In genomic region chr16:5131251-5131922, GRCm38 (mm10) we compare ENCODE assay signal across 8 mouse cellular contexts. TPM values are rescaled to one million over a fixed set of nuclear protein-coding genes. Genes with fewer than 3 reads are reported as not detected.
DNase-seq lines count a peak whose midpoint lies in the region; ATAC-seq and TF ChIP-seq lines count a peak whose summit lies in the region.

No protein-coding gene starts in this region.

- intact Hi-C loops in gastrocnemius, postnatal 14 days (cut with DNase I; ENCODE audit: low total_unique reads): no loop called here

- H3K36me3 ChIP-seq in thymus, adult 2 months (ENCODE audit: control insufficient read depth, insufficient read depth, low read length): no peaks in the 10 kb centered on the region
- H3K36me3 ChIP-seq in limb, embryonic 14.5 days (ENCODE audit: control insufficient read depth, insufficient read depth, low read length): no peaks in the 10 kb centered on the region
- H3K36me3 ChIP-seq in stomach, embryonic 15.5 days: no peaks in the 10 kb centered on the region

- no peaks in the 10 kb centered on the region for H3K4me1 ChIP-seq in thymus, adult 2 months (replicated peaks; ENCODE audit: control insufficient read depth, insufficient read depth, low read length)
- H3K4me1 ChIP-seq in limb, embryonic 14.5 days (ENCODE audit: control insufficient read depth, insufficient read depth, low read length): peaks cover 5% of the 10 kb centered on the region; the same call in 1 of the 2 replicates
- peaks cover 33% of the 10 kb centered on the region for H3K4me1 ChIP-seq in stomach, embryonic 15.5 days

- no peaks in the 10 kb centered on the region for H3K9me3 ChIP-seq in limb, embryonic 14.5 days (ENCODE audit: control insufficient read depth, low read length)
- H3K9me3 ChIP-seq in stomach, embryonic 15.5 days: no peaks in the 10 kb centered on the region

- H3K4me3 ChIP-seq in thymus, adult 2 months (ENCODE audit: control insufficient read depth, insufficient read depth, low read length): 0 out of 2 replicates have a peak overlapping the region, but pooled peaks have one; percentile 1
- peak overlapping the region; percentile 41; the same call in 1 of the 2 replicates for H3K4me3 ChIP-seq in limb, embryonic 14.5 days (replicated peaks; ENCODE audit: low read length)
- peak overlapping the region; percentile 50 for H3K4me3 ChIP-seq in stomach, embryonic 15.5 days (replicated peaks)

- peak overlapping the region; percentile 58; the same call in 1 of the 2 replicates for H3K4me2 ChIP-seq in limb, embryonic 14.5 days (replicated peaks; ENCODE audit: low read depth, low read length, severe bottlenecking)
- H3K4me2 ChIP-seq in stomach, embryonic 15.5 days: peak overlapping the region; percentile 63

- no peak for TF ChIP-seq CTCF in thymus, adult 2 months (IDR thresholded peaks at IDR 0.05; ENCODE audit: borderline replicate concordance, control insufficient read depth, extremely low read depth, insufficient read depth, low read length, poor library complexity)

- DNase-seq in gastrocnemius, postnatal 25 days: peak; percentile 34
- no peak for DNase-seq in gastrocnemius, postnatal 14 days
- no peak for DNase-seq in thymus, adult 2 months
- DNase-seq in thymus, postnatal 4 days: no peak
- no peak for DNase-seq in limb, embryonic 14.5 days (ENCODE audit: low spot score)
- no peak for DNase-seq in embryo, embryonic 11 days
- no peak for DNase-seq in frontal cortex, postnatal 25 days (ENCODE audit: low spot score in 2 of 2)

- ATAC-seq in limb, embryonic 14.5 days (ENCODE audit: low FRiP score, low read depth): no peak
- no peak for ATAC-seq in stomach, embryonic 15.5 days (ENCODE audit: insufficient read depth, low FRiP score, low read depth)

- 8% methylated on average over 25 of the region's 25 CpGs for WGBS in thymus, adult 2 months
- 6% methylated on average over 25 of the region's 25 CpGs for WGBS in limb, embryonic 14.5 days
- 4% methylated on average over 25 of the region's 25 CpGs for WGBS in stomach, embryonic 15.5 days

- no peak for TF ChIP-seq POLR2A in thymus, adult 2 months (IDR thresholded peaks at IDR 0.05; ENCODE audit: control insufficient read depth, extremely low read depth, insufficient read depth, low read length, poor library complexity)
- no peak for TF ChIP-seq POLR2A in limb, embryonic 14.5 days (IDR thresholded peaks at IDR 0.05; ENCODE audit: borderline replicate concordance, extremely low read depth, insufficient read depth, insufficient read length)

- H3K9ac ChIP-seq in limb, embryonic 14.5 days (ENCODE audit: low read depth, low read length, severe bottlenecking): no peak overlapping the region
- H3K9ac ChIP-seq in stomach, embryonic 15.5 days: 0 out of 2 replicates have a peak overlapping the region, but pooled peaks have one; percentile 16

- peaks cover 10% of the 10 kb centered on the region; the same call in 1 of the 2 replicates for H3K27me3 ChIP-seq in thymus, adult 2 months (ENCODE audit: control insufficient read depth, insufficient read depth, low read length)
- peaks cover 46% of the 10 kb centered on the region for H3K27me3 ChIP-seq in limb, embryonic 14.5 days (ENCODE audit: control insufficient read depth, insufficient read depth, low read length)
- peaks cover 35% of the 10 kb centered on the region for H3K27me3 ChIP-seq in stomach, embryonic 15.5 days (replicated peaks)

- no peak overlapping the region for H3K27ac ChIP-seq in thymus, adult 2 months (ENCODE audit: control insufficient read depth, insufficient read depth, low read length)
- no peak overlapping the region for H3K27ac ChIP-seq in limb, embryonic 14.5 days (replicated peaks; ENCODE audit: low read depth, low read length)
- H3K27ac ChIP-seq in stomach, embryonic 15.5 days: peak overlapping the region; percentile 51; the same call in 1 of the 2 replicates

RNA-seq across cellular contexts. Expression of gene Ppl, which starts 0.8 kb away (rescaled TPM):
- 1 to 10 TPM in 1 of 2 experiments, under 1 TPM in 1; 0.77 to 2.2 TPM for total RNA-seq in gastrocnemius, postnatal 25 days (2021)
- under 1 TPM; 0.27 to 0.43 TPM for total RNA-seq in gastrocnemius, postnatal 14 days (2021)
- polyA plus RNA-seq in thymus, adult 2 months (2012; rRNA removed): 1.0 and 1.3 TPM in 2 replicates
- polyA plus RNA-seq in limb, embryonic 14.5 days (2012; rRNA removed): 8.9 and 15.6 TPM in 2 replicates
- polyA plus RNA-seq in limb, embryonic 14.5 days (2014; fragmentation: Nextera tagmentation; extraction: Ambion mirVana): 23.5 and 33.7 TPM in 2 replicates
- 15.5 and 28.2 TPM in 2 replicates for polyA plus RNA-seq in stomach, embryonic 15.5 days (2015; fragmentation: Nextera tagmentation; extraction: Ambion mirVana)

RNA-seq across cellular contexts. Expression of gene Sec14l5, which starts 15.5 kb away (rescaled TPM):
- 10 to 100 TPM; 11.4 to 12.9 TPM for total RNA-seq in gastrocnemius, postnatal 25 days (2021)
- 10 to 100 TPM in 1 of 2 experiments, 1 to 10 TPM in 1; 7.4 to 11.3 TPM for total RNA-seq in gastrocnemius, postnatal 14 days (2021)
- polyA plus RNA-seq in thymus, adult 2 months (2012; rRNA removed): 1.5 and 2.0 TPM in 2 replicates
- polyA plus RNA-seq in limb, embryonic 14.5 days (2012; rRNA removed): 0.45 and 0.61 TPM in 2 replicates
- polyA plus RNA-seq in limb, embryonic 14.5 days (2014; fragmentation: Nextera tagmentation; extraction: Ambion mirVana): 0.10 and 0.12 TPM in 2 replicates
- polyA plus RNA-seq in stomach, embryonic 15.5 days (2015; fragmentation: Nextera tagmentation; extraction: Ambion mirVana): 0.05 and 0.14 TPM in 2 replicates
